Mouse (Mus musculus) heart, embryonic 13.5 days (tissue): ENCODE measurements around the gene Fgfr2. TPM values are rescaled to one million over a fixed set of nuclear protein-coding genes. Genes with fewer than 3 reads are reported as not detected.

ENCODE experiments used
- ATAC-seq: fragments of 200-750 bp; cut with Nextera tagmentation; 2 replicates; pipeline ENCODE4 v1.8.0; 2017; ENCODE audit warnings: moderate TSS enrichment; ENCODE audit not compliant: insufficient number of reproducible peaks, low FRiP score, low TSS enrichment; ENCODE audit errors: extremely low read depth
- H3K27ac ChIP-seq: fragments of 300-500 bp; sonication (generic); replicated peaks from 2 replicates; pipeline ENCODE4 v1.5.1; 2015; ENCODE audit warnings: moderate library complexity, mild to moderate bottlenecking, inconsistent platforms
- H3K27me3 ChIP-seq: fragments of 300-500 bp; sonication (generic); replicated peaks from 2 replicates; pipeline ENCODE4 v1.6.1; 2015; ENCODE audit warnings: mild to moderate bottlenecking, inconsistent platforms
- H3K36me3 ChIP-seq: fragments of 300-500 bp; sonication (generic); 2 replicates; pipeline ENCODE4 v1.6.1; 2015; ENCODE audit warnings: mild to moderate bottlenecking, inconsistent platforms
- H3K4me1 ChIP-seq: fragments of 300-500 bp; sonication (generic); 2 replicates; pipeline ENCODE4 v1.6.1; 2015; ENCODE audit warnings: inconsistent platforms
- H3K4me2 ChIP-seq: fragments of 300-500 bp; sonication (generic); 2 replicates; pipeline ENCODE4 v1.6.1; 2015; ENCODE audit warnings: inconsistent platforms, mild to moderate bottlenecking, moderate library complexity
- H3K4me3 ChIP-seq: fragments of 300-500 bp; sonication (generic); 2 replicates; pipeline ENCODE4 v1.5.1; 2015; ENCODE audit warnings: moderate library complexity, mild to moderate bottlenecking, inconsistent platforms
- H3K9ac ChIP-seq: fragments of 300-500 bp; sonication (generic); 2 replicates; pipeline ENCODE4 v1.6.1; 2015; ENCODE audit warnings: inconsistent platforms, mild to moderate bottlenecking, moderate library complexity
- H3K9me3 ChIP-seq: fragments of 300-500 bp; sonication (generic); 2 replicates; pipeline ENCODE4 v1.6.1; 2016; ENCODE audit warnings: inconsistent platforms
- WGBS: fragments of 180-500 bp; shearing (Covaris S2); methylation state at CpG from one replicate; pipeline ENCODE4 v1.1.7; 2015; ENCODE audit warnings: mixed read lengths; 5-methylcytosine and 5-hydroxymethylcytosine counted together
- polyA plus RNA-seq: library from polyadenylated mRNA; unstranded; fragments of >200 nt; fragmentation: Nextera tagmentation; extraction: Ambion mirVana; gene quantifications from 2 replicates; pipeline ENCODE4 v1.2.1, GENCODE M21; 2015

Fgfr2 gene
- polyA plus RNA-seq, 1 experiment from 2014 or later, result 22.5 TPM

DNA sequence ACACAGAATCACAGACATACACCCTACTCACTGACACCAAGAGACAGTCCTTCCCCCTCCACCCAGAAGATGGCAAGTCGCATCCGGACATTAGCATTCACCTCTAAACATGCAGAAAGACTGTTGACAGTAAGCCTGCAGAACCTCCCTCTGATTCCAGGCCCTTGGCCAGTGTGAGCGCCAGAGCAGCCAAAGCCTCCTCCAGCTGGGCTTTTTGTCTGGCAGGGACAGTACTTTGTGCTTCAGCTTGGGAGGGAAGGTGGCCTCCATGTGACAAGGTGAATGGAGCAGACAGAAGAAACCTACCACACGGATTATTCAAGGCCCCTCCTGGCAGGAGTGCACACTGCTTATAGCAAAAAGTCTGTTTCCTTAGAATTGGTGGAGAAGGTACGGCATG, 316.9 kb downstream of the Fgfr2 start:
- H3K36me3 ChIP-seq, result no peaks in the 10 kb centered on the region
- H3K27me3 ChIP-seq, result no peaks in the 10 kb centered on the region
- ATAC-seq, result no peak
- peak overlapping the region; percentile 70 for H3K9ac ChIP-seq
- H3K27ac ChIP-seq, result peak overlapping the region; percentile 75
- peaks cover 100% of the 10 kb centered on the region for H3K4me1 ChIP-seq
- H3K4me3 ChIP-seq, result no peak overlapping the region
- no peak overlapping the region for H3K4me2 ChIP-seq
- WGBS, result 55% methylated on average over 5 of the region's 5 CpGs
- no peaks in the 10 kb centered on the region for H3K9me3 ChIP-seq

DNA sequence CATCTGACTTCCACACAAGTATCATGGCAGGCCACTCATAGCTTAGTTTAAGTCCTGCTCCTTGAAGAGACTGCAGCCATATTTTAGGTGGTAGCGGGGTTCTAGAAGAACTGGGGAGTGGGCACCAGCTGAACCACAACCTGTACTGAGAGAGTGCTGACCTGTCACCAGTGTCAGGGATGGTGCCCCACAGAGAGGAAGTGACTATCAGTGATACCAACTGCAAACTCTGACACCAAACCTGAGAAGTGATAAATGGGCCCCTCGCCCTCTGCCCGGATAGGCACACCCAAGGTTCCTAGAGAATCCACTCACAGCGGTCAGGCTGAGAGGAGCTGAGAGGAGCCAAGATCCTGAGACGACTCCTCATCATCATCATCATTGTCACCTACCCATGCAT, 318.2 kb downstream of the Fgfr2 start:
- no peak overlapping the region for H3K4me3 ChIP-seq
- H3K36me3 ChIP-seq, result no peaks in the 10 kb centered on the region
- H3K4me2 ChIP-seq, result no peak overlapping the region
- ATAC-seq, result no peak
- H3K4me1 ChIP-seq, result peaks cover 100% of the 10 kb centered on the region
- H3K9ac ChIP-seq, result no peak overlapping the region
- H3K27me3 ChIP-seq, result no peaks in the 10 kb centered on the region
- WGBS, result 66% methylated on average over 5 of the region's 5 CpGs
- H3K27ac ChIP-seq, result no peak overlapping the region
- no peaks in the 10 kb centered on the region for H3K9me3 ChIP-seq

GRCm38 (mm10) chr7:132804461-132804860, 318.7 kb downstream of the Fgfr2 start:
- 74% methylated on average over 7 of the region's 7 CpGs for WGBS
- ATAC-seq, result no peak
- peak overlapping the region; percentile 78; the same call in 1 of the 2 replicates for H3K27ac ChIP-seq
- no peaks in the 10 kb centered on the region for H3K9me3 ChIP-seq
- no peaks in the 10 kb centered on the region for H3K36me3 ChIP-seq
- H3K9ac ChIP-seq, result no peak overlapping the region
- H3K27me3 ChIP-seq, result no peaks in the 10 kb centered on the region
- peaks cover 100% of the 10 kb centered on the region for H3K4me1 ChIP-seq
- no peak overlapping the region for H3K4me2 ChIP-seq
- H3K4me3 ChIP-seq, result no peak overlapping the region

DNA sequence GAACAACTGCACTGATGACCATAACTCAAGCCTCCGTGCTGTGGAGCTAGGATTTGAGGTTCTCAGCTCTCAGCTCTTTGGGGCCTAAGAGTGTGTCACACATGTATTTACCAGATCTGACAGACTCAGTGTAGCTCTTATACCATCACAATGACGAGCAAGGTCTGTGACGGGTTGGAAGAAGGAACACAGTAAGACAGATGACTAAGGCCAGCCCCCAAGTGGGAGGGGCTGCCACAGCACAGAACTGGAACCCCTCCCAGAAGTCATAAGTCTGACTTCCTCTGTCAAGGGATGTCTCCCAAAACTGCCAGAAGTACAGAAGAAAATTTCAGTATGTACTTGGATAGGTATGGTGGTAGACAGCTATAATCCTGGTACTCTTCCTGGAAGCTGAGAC, 319.2 kb downstream of the Fgfr2 start:
- no peak overlapping the region for H3K4me3 ChIP-seq
- H3K9ac ChIP-seq, result no peak overlapping the region
- peak overlapping the region; percentile 78; the same call in 1 of the 2 replicates for H3K27ac ChIP-seq
- H3K4me1 ChIP-seq, result peaks cover 100% of the 10 kb centered on the region
- H3K36me3 ChIP-seq, result no peaks in the 10 kb centered on the region
- no peaks in the 10 kb centered on the region for H3K9me3 ChIP-seq
- no peaks in the 10 kb centered on the region for H3K27me3 ChIP-seq
- ATAC-seq, result no peak
- WGBS, result 60% methylated on average over 3 of the region's 3 CpGs
- H3K4me2 ChIP-seq, result no peak overlapping the region

DNA sequence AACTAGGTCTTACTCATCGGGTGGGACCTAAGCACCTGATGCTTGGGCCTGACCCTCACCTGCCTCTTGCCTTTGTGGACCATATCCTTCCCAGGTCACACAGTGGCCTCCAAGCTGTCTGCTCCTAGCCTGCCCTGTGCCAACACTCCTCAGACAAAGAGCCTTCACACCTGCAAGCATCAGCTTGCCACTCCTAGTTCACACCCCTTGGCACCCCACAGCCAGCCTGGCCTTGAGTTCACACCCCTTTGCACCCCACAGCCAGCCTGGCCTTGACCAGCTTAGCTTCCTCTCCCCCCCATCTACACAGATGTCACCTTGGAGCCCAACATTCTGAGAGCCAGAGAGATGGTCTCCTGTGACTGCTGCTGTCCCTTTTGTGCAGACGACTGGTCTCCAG, 319.8 kb downstream of the Fgfr2 start:
- Histone ChIP-seq H3K27me3 (no peaks in the 10 kb centered on the region), H3K36me3 (no peaks in the 10 kb centered on the region), H3K4me1 (peaks cover 98% of the 10 kb centered on the region), H3K27ac (peak overlapping the region; percentile 78), H3K9me3 (no peaks in the 10 kb centered on the region), H3K4me3 (no peak overlapping the region), H3K9ac (peak overlapping the region; percentile 47; the same call in 1 of the 2 replicates), H3K4me2 (no peak overlapping the region)
- ATAC-seq, result no peak
- 67% methylated on average over 2 of the region's 2 CpGs for WGBS

- no peak for ATAC-seq
- 45% methylated on average over 11 of the region's 11 CpGs for WGBS
- Histone ChIP-seq H3K27me3 (no peaks in the 10 kb centered on the region), H3K4me2 (no peak overlapping the region), H3K9me3 (no peaks in the 10 kb centered on the region), H3K36me3 (no peaks in the 10 kb centered on the region), H3K9ac (peak overlapping the region; percentile 47), H3K27ac (peak overlapping the region; percentile 78), H3K4me1 (peaks cover 92% of the 10 kb centered on the region), H3K4me3 (no peak overlapping the region)
Measured at GRCm38 (mm10) chr7:132802691-132803090, 320.5 kb downstream of the Fgfr2 start.

DNA sequence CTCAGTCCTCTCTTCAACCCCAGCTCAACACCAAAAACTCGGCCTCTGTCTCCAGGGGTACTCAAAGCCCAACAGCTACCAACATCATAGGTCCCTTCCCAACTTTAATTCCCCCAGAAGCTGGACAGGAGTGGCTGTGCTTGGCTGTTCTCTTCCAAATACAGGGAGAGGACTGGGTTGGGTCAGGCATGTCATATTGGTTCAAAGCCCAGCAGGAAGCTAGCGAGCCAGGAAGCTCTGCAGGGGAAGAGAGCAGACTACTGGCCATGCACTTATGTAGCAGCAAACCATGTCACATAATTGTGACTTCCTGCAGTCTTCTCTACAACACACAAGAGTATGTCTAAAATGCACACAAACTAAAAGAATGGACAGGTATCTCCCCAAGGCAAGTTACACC, 321.1 kb downstream of the Fgfr2 start:
- H3K36me3 ChIP-seq, result no peaks in the 10 kb centered on the region
- ATAC-seq, result no peak
- WGBS, result 73% methylated on average over 2 of the region's 2 CpGs
- H3K4me3 ChIP-seq, result no peak overlapping the region
- H3K27ac ChIP-seq, result peak overlapping the region; percentile 78
- peaks cover 86% of the 10 kb centered on the region for H3K4me1 ChIP-seq
- no peak overlapping the region for H3K4me2 ChIP-seq
- no peaks in the 10 kb centered on the region for H3K9me3 ChIP-seq
- no peaks in the 10 kb centered on the region for H3K27me3 ChIP-seq
- H3K9ac ChIP-seq, result no peak overlapping the region; the same call in 1 of the 2 replicates

DNA sequence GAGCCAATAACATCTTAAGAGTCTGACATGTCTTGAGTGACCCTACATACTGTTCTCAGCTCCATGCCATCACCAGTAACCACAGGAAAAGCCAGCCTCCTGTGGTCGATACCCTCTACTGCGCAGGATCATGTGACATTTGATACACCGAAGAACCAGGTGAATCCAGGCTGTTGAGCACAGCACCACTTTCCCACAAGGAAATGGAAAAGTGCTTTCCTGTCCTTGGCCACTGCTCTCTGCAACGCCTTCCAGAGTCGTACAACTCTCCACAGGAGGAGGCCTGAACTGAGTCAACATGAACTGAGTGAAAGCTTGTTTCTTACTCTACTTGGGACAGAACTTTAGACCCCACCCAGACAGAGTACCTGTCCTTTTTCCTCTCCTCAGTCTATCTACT, 321.6 kb downstream of the Fgfr2 start:
- 83% methylated on average over 5 of the region's 5 CpGs for WGBS
- H3K4me2 ChIP-seq, result no peak overlapping the region
- H3K9me3 ChIP-seq, result no peaks in the 10 kb centered on the region
- ATAC-seq, result no peak
- H3K27ac ChIP-seq, result peak overlapping the region; percentile 78
- peaks cover 80% of the 10 kb centered on the region for H3K4me1 ChIP-seq
- no peak overlapping the region for H3K9ac ChIP-seq
- no peaks in the 10 kb centered on the region for H3K36me3 ChIP-seq
- no peaks in the 10 kb centered on the region for H3K27me3 ChIP-seq
- H3K4me3 ChIP-seq, result no peak overlapping the region

GRCm38 (mm10) chr7:132800868-132801267, 322.3 kb downstream of the Fgfr2 start:
- H3K9ac ChIP-seq, result peak overlapping the region; percentile 63
- no peaks in the 10 kb centered on the region for H3K36me3 ChIP-seq
- peak overlapping the region; percentile 78 for H3K27ac ChIP-seq
- ATAC-seq, result no peak
- peaks cover 74% of the 10 kb centered on the region for H3K4me1 ChIP-seq
- WGBS, result 57% methylated on average over 10 of the region's 10 CpGs
- H3K4me3 ChIP-seq, result no peak overlapping the region
- no peaks in the 10 kb centered on the region for H3K9me3 ChIP-seq
- no peaks in the 10 kb centered on the region for H3K27me3 ChIP-seq
- H3K4me2 ChIP-seq, result no peak overlapping the region

DNA sequence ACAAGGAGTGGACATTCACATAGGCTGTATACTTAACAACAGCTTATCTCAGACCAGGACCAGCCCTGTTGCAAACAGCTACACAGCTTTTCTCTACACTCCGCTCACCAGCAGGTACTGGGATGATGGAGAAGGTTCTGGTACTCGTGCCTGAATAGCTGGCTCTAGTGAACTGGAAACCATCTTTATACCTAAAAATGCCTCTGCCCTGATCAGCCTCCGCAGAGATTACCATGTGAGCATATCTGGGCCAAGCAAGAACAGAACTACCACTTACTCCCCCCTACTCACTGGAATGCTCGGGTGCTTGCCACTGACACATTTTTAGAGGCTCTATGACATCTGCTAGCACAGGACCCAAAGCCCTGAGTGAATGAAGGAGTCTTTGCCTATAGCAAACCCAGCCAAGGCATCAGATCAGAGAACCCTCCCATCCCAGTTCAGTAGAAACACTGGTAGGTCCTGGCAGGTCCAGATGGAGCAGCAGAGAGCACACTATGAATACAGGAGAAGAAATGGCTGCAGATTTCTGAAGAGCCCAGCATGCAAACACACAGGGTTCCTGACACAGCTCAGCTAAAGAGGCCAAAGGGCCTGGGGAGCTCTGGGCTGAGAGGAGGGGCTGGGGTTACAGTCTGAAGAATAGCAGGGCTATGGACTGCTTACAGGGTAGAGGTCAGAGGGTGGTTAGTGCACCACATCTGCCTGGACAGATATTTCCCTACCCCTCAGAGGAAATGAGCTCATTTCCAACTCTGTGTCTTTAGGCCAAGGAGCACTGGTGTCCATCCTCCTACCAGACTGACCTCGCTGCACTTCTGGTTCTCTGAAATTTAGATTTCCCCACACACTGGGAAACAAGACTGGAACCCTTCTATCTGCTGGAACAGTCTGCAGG, 323.8 kb downstream of the Fgfr2 start:
- no peak for ATAC-seq
- 78% methylated on average over 5 of the region's 5 CpGs for WGBS
- Histone ChIP-seq H3K36me3 (no peaks in the 10 kb centered on the region), H3K27ac (peak overlapping the region; percentile 78; the same call in 1 of the 2 replicates), H3K9me3 (no peaks in the 10 kb centered on the region), H3K27me3 (no peaks in the 10 kb centered on the region), H3K4me2 (no peak overlapping the region), H3K4me3 (no peak overlapping the region), H3K4me1 (peaks cover 59% of the 10 kb centered on the region), H3K9ac (peak overlapping the region; percentile 5; the same call in 1 of the 2 replicates)

DNA sequence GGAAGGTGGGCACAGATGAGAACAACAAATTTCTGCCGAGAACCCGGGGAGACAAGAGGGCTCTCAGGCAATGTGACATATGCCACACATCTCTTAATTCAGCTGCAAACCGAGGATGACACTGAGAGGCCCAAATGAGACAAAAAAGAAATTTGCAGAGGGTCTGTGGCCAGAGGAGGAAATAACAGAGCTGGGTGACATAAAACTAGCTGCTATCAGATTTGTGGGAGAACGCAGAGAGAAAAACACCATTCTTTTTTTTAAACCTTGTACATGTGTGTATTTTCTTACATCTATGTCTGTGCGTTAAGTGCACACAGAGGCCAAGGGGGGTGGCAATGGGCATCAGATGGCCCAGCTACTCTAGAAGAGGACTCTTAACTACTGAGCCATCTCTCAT, 328.0 kb downstream of the Fgfr2 start:
- no peaks in the 10 kb centered on the region for H3K36me3 ChIP-seq
- H3K4me2 ChIP-seq, result no peak overlapping the region
- H3K27me3 ChIP-seq, result no peaks in the 10 kb centered on the region
- H3K4me1 ChIP-seq, result peaks cover 39% of the 10 kb centered on the region
- no peak overlapping the region for H3K4me3 ChIP-seq
- no peak overlapping the region for H3K27ac ChIP-seq
- WGBS, result 83% methylated on average over 5 of the region's 5 CpGs
- H3K9me3 ChIP-seq, result no peaks in the 10 kb centered on the region
- H3K9ac ChIP-seq, result no peak overlapping the region
- no peak for ATAC-seq

- no peaks in the 10 kb centered on the region for H3K9me3 ChIP-seq
- H3K27ac ChIP-seq, result no peak overlapping the region
- whole genome bisulfite sequencing, result 55% methylated on average over 6 of the region's 6 CpGs
- H3K4me3 ChIP-seq, result no peak overlapping the region
- no peak overlapping the region for H3K9ac ChIP-seq
- H3K27me3 ChIP-seq, result no peaks in the 10 kb centered on the region
- no peak for ATAC-seq
- H3K36me3 ChIP-seq, result no peaks in the 10 kb centered on the region
- H3K4me1 ChIP-seq, result peaks cover 29% of the 10 kb centered on the region
- H3K4me2 ChIP-seq, result no peak overlapping the region
Measured at GRCm38 (mm10) chr7:132793467-132793866, 329.7 kb downstream of the Fgfr2 start.
